Mouse (Mus musculus) heart, adult 2 months (tissue): ENCODE measurements around the gene Spag16.

Experiments
- CTCF ChIP-seq: fragments of 200-600 bp; IDR thresholded peaks from 2 replicates; pipeline ENCODE4 v1.8.1; 2022; ENCODE audit warnings: antibody characterized with exemption, mild to moderate bottlenecking, moderate library complexity
- EP300 ChIP-seq: fragments of 200-500 bp; IDR thresholded peaks from 2 replicates; pipeline ENCODE4 v1.6.1; 2011; ENCODE audit warnings: low read depth, low read length, control low read depth; ENCODE audit not compliant: insufficient read depth
- POLR2A ChIP-seq: fragments of 200-500 bp; IDR thresholded peaks from 2 replicates; pipeline ENCODE4 v1.6.1; 2011; ENCODE audit warnings: mild to moderate bottlenecking, low read depth, low read length, control low read depth; ENCODE audit not compliant: insufficient read depth

DNA sequence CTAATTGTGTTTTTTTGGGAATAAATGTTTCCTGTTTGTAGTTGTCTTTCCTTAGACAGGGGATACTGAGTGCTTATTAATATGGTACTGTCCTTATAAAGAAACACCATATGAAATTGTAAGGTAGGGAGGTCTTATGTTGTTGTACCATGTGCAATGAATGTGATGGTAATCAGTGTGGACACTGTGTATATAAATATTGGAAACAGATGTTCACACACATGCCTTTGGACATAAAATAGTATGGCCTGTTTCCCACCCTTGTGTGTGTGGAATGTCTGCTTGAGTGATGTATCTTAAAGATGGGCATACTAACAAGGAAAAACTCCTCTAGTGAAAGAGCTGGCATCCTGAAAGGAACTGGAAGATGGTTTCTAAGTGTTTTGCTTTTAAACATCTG lies 692.1 kb downstream of the Spag16 start:
- TF ChIP-seq CTCF (no peak), POLR2A (no peak), EP300 (no peak)
